Mouse (Mus musculus) lung, postnatal 10 days (tissue): ENCODE measurements at regions not wholly inside any gene's neighbourhood (a gene's known extent, or its start where the extent isn't known, plus 50 kb on each side); places are given as distances from the start of the nearest gene placed in this dataset.
A peak's percentile ranks its signal among the peaks of the same experiment; 100 is the strongest.

Experiments
- DNase-seq: peaks from one replicate; pipeline ENCODE4 v3.0.0; 2021

- peak; percentile 26 for DNase-seq
These were observed 49.9 kb upstream of the Eed start for GRCm38 (mm10) chr7:90030486-90031250.

- DNase-seq: no peak
These were observed 52.3 kb upstream of the Eed start for GRCm38 (mm10) chr7:90033086-90033485.

DNA sequence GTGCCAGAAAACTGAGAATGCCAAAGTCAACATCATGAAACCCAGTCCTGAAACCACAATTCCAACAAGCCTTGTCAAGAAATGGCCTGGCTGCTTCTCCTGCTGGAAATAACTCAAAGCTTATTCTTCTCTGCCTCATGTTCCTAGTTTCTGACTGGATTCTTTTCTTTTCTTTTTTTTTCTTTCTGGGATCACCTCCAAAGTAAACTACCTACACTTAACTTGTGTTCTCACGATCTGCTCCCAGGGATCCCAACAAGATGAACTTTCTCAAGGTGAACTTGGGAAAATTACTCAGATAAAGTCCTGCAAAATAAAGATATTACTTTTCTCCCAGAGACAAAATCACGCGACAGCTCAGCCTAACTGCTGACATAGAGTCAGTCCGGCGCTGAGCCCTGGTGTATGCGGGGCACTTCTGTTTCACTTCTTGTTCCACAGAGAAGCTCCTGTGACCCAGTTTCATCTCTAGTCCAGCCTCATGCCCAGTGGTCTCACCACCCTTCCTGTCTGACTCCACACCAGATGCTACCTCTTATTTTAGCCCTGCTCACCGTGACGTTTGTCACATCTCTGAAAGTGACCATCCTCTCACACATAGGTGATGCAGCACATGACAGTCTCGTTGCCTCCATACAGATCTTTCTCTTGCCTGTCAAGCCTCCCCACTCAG is 53.0 kb upstream of the Eed start:
- peak; percentile 22 for DNase-seq

- no peak for DNase-seq
These were observed 53.7 kb upstream of the Eed start for GRCm38 (mm10) chr7:90034498-90034897.

DNA sequence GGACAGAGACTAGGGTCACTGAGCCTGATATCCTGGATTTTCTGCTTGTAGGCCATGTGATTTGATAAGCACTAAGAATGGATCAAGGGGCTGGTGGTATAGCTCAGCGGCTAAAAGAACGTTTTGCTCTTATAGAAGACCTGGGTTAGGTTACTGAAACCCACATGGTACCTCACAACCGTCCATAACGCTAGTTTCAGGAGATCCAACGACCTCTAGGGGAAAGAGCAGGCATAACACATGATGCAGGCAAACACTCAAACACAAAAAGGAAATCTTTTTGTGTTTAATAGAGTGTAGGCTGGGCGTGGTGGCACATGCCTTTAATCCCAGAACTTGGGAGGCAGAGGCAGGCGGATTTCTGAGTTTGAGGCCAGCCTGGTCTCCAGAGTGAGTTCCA is 54.6 kb upstream of the Eed start:
- DNase-seq: no peak

- no peak for DNase-seq
These were observed 57.0 kb upstream of the Eed start for GRCm38 (mm10) chr7:90037736-90038135.

DNA sequence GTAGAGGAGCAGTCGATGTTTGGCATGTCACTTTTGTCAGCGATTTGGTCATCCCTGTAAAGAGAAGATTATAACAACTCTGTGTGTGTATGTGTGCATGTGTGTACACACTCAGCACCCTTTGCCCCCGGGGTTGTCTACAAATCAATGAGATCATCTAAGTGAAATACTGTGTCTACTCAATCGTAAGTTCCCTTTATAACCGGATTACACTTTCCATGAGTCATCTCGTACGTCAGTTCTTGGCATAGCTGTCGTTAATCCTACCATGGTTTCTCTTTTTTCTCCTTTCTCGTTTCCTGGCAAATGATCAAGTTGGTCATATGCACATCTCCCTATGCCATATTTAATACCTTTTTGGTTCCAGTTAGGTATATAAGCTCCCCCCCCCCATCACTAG is 58.7 kb upstream of the Eed start:
- DNase-seq: peak; percentile 56

DNA sequence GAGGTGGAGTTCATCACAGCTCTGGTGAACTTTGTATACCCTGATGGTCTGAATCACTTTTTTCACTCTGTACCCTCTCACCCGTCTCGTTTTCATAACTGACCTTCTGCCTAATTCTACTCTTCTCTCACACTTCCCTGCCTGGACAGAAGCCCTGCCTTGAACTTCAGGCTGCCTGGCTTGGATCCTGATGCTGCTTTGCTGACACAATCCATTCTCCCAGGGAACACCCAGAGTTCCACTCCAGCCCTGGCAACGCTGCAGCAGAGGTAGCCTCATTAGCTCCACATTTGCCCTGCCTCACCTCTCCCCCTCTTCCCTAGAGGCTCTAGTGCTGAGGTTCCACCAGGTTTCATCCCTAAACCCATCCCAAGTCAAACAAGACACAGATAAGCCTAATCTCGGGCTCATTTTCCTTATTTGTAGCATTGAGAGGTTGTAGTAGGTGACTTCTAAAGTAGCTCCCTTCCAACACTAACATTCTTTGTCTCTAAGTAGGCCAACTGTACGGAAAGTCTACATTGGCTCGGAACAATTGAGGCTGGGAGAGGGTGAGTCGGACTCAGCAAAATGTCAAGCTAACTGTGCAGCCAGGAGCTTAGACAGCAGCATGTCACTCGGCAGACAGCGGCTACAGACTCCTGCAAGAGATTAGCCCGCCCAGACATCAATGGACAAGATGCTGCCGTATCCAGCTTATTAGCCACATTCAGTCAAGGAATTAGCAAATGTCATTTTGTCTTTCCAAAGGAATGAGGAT is 60.0 kb upstream of the Eed start:
- DNase-seq: peak; percentile 75

DNA sequence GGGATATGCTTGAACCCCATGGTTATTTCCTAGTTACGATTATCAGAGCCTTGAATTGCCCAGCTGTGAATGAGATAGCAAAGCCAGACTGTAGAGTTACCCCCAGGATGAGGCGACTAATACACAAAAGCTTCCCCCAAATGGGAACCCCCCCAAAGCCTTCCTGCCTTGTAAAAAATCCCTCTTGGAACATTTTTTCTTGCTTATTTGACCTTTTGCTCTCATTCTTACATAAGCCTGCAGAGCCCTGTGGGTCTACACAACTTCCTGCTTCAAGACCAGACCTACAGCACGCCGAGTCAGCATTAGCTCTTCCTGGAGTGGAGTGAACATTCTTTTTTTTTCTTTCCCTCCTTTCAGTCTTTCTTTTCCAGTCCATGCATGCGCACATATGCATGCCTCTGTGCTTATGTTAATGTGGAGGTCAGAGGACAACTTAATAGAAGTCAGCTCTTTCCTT is 60.8 kb upstream of the Eed start:
- peak; percentile 61 for DNase-seq

GRCm38 (mm10) chr7:90042364-90042763 is 61.6 kb upstream of the Eed start:
- DNase-seq: no peak

DNA sequence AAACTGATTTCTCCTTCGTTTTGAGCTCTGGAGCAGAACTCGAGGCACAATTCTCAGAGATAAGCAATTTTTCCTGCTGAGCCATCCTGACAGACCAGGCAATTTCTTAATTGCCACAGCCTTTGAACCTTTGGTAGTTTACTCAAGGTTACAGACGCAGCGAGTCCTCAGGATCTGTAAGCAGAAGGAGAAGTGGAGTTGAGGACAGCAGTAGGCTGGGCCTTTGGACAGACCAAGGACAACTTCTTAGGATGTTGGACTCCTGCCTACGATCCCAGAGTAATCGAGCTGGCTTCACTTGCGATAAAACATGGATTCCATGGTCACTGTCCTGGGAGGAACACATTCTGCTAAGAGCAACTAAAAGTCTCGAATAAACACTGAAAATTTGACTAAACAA is 62.7 kb upstream of the Eed start:
- DNase-seq: peak; percentile 52

GRCm38 (mm10) chr7:90044100-90044698 is 63.4 kb upstream of the Eed start:
- DNase-seq: no peak

DNA sequence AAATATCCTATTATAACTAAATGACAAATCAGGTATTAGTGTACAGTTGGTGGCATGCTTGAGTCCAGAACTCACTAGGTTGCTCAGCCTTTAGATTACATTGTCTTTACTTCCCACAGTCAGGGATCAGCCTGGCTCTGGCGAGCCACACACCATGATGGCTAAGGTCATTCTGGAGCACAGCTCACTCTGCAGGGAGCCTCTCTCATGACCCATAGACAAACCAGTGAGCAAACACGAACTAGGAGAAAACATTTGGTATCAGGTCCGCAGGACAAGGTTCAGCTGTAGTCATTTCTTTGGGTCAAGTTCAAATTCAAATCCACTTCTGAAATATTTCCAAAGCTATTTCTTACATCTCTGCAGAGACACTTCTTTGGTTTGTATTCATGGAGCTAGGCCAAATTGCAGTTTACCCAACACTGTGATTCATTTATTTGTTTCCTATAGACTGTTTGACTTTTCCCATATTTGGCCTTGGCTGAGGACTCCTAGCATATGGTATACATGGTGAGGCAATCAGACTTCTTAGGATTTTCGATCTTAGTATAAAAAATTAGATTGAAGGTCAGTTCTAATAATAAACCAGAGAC is 64.5 kb upstream of the Eed start:
- no peak for DNase-seq

DNA sequence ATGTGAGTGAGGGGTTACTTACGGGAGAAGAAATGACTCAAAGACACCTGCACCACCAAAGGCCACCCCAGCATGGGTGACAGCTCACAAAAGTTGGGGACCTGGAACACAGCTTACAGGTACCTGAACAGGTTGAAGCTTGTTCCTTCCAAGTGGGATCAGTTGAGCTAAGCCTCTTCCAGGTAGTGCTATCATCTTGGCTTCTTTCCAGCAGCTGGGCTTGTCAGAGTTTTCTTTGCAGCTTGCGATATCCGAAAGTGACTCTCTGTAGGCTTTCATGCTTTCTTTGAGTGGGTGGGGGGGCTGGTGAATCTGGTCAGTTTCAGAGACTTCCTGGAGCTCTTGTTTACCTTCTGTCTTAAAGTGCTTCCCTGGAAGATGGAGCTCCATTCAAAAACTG is 65.4 kb upstream of the Eed start:
- no peak for DNase-seq

DNA sequence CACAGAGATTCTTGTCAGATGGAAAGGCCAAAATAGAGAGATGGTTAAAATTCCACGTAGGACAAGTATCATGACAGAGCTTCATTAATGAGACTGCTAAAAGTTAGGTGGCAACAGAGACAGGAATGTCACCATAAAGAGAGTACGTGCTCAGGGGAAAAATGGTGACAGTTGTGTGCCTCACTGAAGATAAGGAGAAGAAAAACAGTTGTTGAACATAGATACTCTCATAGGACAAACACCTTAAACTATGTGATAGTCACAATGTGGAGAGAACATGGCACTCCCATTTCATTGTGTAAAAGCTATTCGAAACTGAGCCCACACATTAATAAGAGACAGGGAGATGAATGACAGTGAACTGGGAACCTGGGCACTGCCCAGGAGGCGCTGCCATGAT is 66.1 kb upstream of the Eed start:
- DNase-seq: no peak

- DNase-seq: no peak
These were observed 67.9 kb upstream of the Eed start for GRCm38 (mm10) chr7:90048401-90049307.

DNA sequence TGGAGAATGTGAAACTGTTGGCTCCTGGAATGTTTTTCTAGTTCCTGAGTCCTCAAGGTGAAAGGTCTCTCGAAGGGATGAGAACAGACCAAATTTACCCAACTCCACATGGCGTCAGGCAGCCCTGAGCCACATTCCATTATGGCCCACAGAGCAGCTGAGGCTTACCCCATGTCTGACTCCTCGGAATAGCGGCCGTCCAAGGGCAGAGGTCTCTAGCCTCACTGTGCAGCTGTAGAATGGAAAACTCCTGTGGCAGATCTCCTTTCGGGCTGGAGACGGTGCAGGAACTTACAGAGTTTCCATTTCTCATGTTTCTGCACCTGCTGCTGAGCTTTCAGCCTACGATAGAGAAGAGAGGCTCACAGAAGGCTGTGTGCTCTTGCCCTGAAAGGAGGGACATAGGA is 69.1 kb upstream of the Eed start:
- DNase-seq: no peak

- no peak for DNase-seq
These were observed 74.2 kb upstream of the Eed start for GRCm38 (mm10) chr7:90054795-90055511.

DNA sequence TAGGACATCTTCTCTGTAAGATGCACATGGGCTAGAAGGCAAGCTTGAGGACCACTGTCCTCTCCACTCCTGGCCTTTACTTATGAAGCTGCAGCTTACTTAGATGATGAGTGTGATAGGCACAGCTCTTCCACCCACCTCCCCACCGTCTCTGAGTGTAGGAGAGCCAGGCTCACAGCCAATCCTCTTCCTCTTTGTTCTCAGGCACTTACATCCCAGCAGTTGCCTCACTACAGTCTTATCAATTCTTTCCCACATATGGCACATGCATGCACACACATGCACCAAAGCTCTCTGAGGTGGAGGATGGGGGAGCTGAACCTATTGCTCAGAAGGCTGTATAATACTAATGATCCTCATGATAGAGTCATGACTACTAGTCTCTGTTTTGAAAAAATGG is 72.1 kb upstream of the Picalm start:
- no peak for DNase-seq

- DNase-seq: no peak
These were observed 71.4 kb upstream of the Picalm start for GRCm38 (mm10) chr7:90058636-90059035.

DNA sequence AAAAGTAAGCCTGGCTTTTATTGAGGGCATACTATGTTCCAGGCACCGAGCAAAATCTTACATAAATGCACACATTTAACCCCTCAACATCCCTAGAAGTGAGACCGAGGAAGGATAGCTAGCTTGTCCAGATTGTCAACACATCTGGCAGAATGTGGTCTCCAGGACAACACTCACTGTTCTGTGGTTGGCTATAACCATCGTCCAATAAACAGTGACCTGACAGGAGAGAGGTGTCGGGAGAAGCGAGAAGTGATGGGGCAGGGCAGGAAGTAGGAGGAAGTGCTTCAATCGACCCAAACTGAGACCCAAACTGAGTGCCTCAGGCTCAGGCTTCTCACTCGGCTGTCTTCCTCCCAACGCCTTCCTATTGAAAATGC is 70.8 kb upstream of the Picalm start:
- DNase-seq: peak; percentile 66
